Mouse (Mus musculus): Measurements from ENCODE around the gene Gm28308. TPM values are rescaled to one million over a fixed set of nuclear protein-coding genes. Genes with fewer than 3 reads are reported as not detected.

Gene Gm28308
- total RNA-seq (2021), result not detected

GRCm38 (mm10) chr6:52213119-52213986, at the start of gene Gm28308, which contains the start of gene Hoxa3:
Gm28308 (minus strand) TSS chr6:52213339.
Hoxa3 (minus strand) TSS chr6:52213336.
- intact Hi-C loops (cut with DNase I), result no loop called here
- peak in 1 of 2 experiments; percentile 47 for DNase-seq

GRCm38 (mm10) chr6:52262463-52263320, 49.6 kb upstream of the Gm28308 start:
- intact Hi-C loops (cut with DNase I), result loop anchor here (10.0 kb wide), 1 partner anchor 52 kb away; the partner anchor contains the start of gene Evx1

GRCm38 (mm10) chr6:52261751-52262462, 48.8 kb upstream of the Gm28308 start:
- intact Hi-C loops (cut with DNase I), result loop anchor here (10.0 kb wide), 1 partner anchor 53 kb away; the partner anchor contains the start of gene Evx1
- peak in 1 of 2 experiments; percentile 25 for DNase-seq

More at GRCm38 (mm10) chr6:52262463-52263320, 49.6 kb upstream of the Gm28308 start:
- DNase-seq, result peak in 1 of 2 experiments; percentile 19

GRCm38 (mm10) chr6:52260654-52261575, 47.8 kb upstream of the Gm28308 start, which contains the start of gene Hoxa13:
Hoxa13 (minus strand) TSS chr6:52260880.
- no peak for DNase-seq
- intact Hi-C loops (cut with DNase I), result loop anchor here (10.0 kb wide), 1 partner anchor 54 kb away; the partner anchor contains the start of gene Evx1

GRCm38 (mm10) chr6:52259811-52260261, 46.7 kb upstream of the Gm28308 start:
- no peak for DNase-seq

GRCm38 (mm10) chr6:52259081-52259790, 46.1 kb upstream of the Gm28308 start:
- intact Hi-C loops (cut with DNase I), result loop anchor here (2.0 to 5.0 kb wide), 2 partner anchors 466 to 708 kb away; no protein-coding TSS in a partner anchor
- DNase-seq, result peak in 1 of 2 experiments; percentile 35

More at GRCm38 (mm10) chr6:52259811-52260261, 46.7 kb upstream of the Gm28308 start:
- intact Hi-C loops (cut with DNase I), result loop anchor here (2.0 to 10.0 kb wide), 3 partner anchors 55 to 707 kb away; partner anchors contain the start of gene Evx1

GRCm38 (mm10) chr6:52256956-52257355, 43.8 kb upstream of the Gm28308 start:
- intact Hi-C loops (cut with DNase I), result loop anchor here (1.0 to 5.0 kb wide), 3 partner anchors 583 to 710 kb away; no protein-coding TSS in a partner anchor
- peak; percentile 87 to 92 for DNase-seq

- intact Hi-C loops (cut with DNase I), result no loop called here
- peak in 1 of 2 experiments; percentile 55 for DNase-seq
These were observed 40.7 kb upstream of the Gm28308 start for GRCm38 (mm10) chr6:52253511-52254500.

GRCm38 (mm10) chr6:52252775-52253376, 39.7 kb upstream of the Gm28308 start:
- no peak for DNase-seq
- intact Hi-C loops (cut with DNase I), result no loop called here

- intact Hi-C loops (cut with DNase I), result no loop called here
These were observed 39.1 kb upstream of the Gm28308 start for GRCm38 (mm10) chr6:52252016-52252774.

GRCm38 (mm10) chr6:52251177-52251879, 38.2 kb upstream of the Gm28308 start:
- intact Hi-C loops (cut with DNase I), result no loop called here
- no peak for DNase-seq

More at GRCm38 (mm10) chr6:52252016-52252774, 39.1 kb upstream of the Gm28308 start:
- DNase-seq, result no peak

- no peak for DNase-seq
- intact Hi-C loops (cut with DNase I), result no loop called here
These were observed 36.7 kb upstream of the Gm28308 start for GRCm38 (mm10) chr6:52249826-52250225.

- intact Hi-C loops (cut with DNase I), result no loop called here
- DNase-seq, result no peak
These were observed 36.2 kb upstream of the Gm28308 start for GRCm38 (mm10) chr6:52249415-52249738.

GRCm38 (mm10) chr6:52248638-52249414, 35.7 kb upstream of the Gm28308 start:
- intact Hi-C loops (cut with DNase I), result no loop called here
- DNase-seq, result no peak

Measured in heart, postnatal 10 days (tissue).